Mouse (Mus musculus) kidney, adult 2 months (tissue): Measurements from ENCODE around the gene Rbfox1. TPM values are rescaled to one million over a fixed set of nuclear protein-coding genes. Genes with fewer than 3 reads are reported as not detected.

Experiments used
- DNase-seq: peaks from one replicate; pipeline ENCODE4 v3.0.0; 2021
- H3K27ac ChIP-seq: fragments of 200-500 bp; 2 replicates; pipeline ENCODE4 v1.5.1; 2012; ENCODE audit warnings: low read depth, low read length, control low read depth, inconsistent platforms; ENCODE audit not compliant: insufficient read depth
- H3K27me3 ChIP-seq: fragments of 200-500 bp; replicated peaks from 2 replicates; pipeline ENCODE4 v1.6.1; 2012; ENCODE audit warnings: mild to moderate bottlenecking, moderate library complexity, low read length, inconsistent platforms; ENCODE audit not compliant: control insufficient read depth, insufficient read depth
- H3K36me3 ChIP-seq: fragments of 200-500 bp; 2 replicates; pipeline ENCODE4 v1.6.1; 2012; ENCODE audit warnings: mild to moderate bottlenecking, moderate library complexity, low read length, inconsistent platforms; ENCODE audit not compliant: control insufficient read depth, insufficient read depth
- H3K4me1 ChIP-seq: fragments of 200-500 bp; 2 replicates; pipeline ENCODE4 v1.6.1; 2011; ENCODE audit warnings: low read length; ENCODE audit not compliant: control insufficient read depth, insufficient read depth
- H3K4me3 ChIP-seq: fragments of 200-500 bp; 2 replicates; pipeline ENCODE4 v1.5.1; 2011; ENCODE audit warnings: mild to moderate bottlenecking, low read depth, low read length, control low read depth; ENCODE audit not compliant: insufficient read depth
- CTCF ChIP-seq: fragments of 200-500 bp; conservative IDR thresholded peaks from 2 replicates; pipeline ENCODE4 v1.5.1; 2011; ENCODE audit warnings: low read depth, mild to moderate bottlenecking, control low read depth, low read length, moderate library complexity, mixed read lengths; ENCODE audit not compliant: insufficient read depth, insufficient read length
- POLR2A ChIP-seq: fragments of 200-500 bp; IDR thresholded peaks from one replicate; pipeline ENCODE4 v1.6.1; 2011; ENCODE audit warnings: low read depth, low read length, control low read depth
- WGBS: fragments of 180-500 bp; shearing (Covaris S2); methylation state at CpG from one replicate; pipeline ENCODE4 v1.1.7; 2018; 5-methylcytosine and 5-hydroxymethylcytosine counted together
- polyA plus RNA-seq: library from polyadenylated mRNA; depleted of rRNA; stranded (reverse); fragments of >200 nt; gene quantifications from 2 replicates; pipeline ENCODE4 v1.2.3, GENCODE M21; 2012

Rbfox1 gene
- polyA plus RNA-seq, 1 experiment = 4.2 TPM

GRCm38 (mm10) chr16:6584700-6585099, 699.5 kb downstream of the Rbfox1 start:
- no peaks in the 10 kb centered on the region for H3K27me3 ChIP-seq
- TF ChIP-seq POLR2A (no peak), CTCF (no peak)
- no peaks in the 10 kb centered on the region for H3K36me3 ChIP-seq
- H3K4me1 ChIP-seq = no peaks in the 10 kb centered on the region
- no peak overlapping the region for H3K27ac ChIP-seq
- DNase-seq = no peak
- 91% methylated on average over 2 of the region's 2 CpGs for WGBS
- no peak overlapping the region for H3K4me3 ChIP-seq

GRCm38 (mm10) chr16:6585204-6585603, 700.0 kb downstream of the Rbfox1 start:
- 97% methylated on average over 1 of the region's 1 CpGs for WGBS
- DNase-seq = no peak

GRCm38 (mm10) chr16:6616526-6616925, 731.4 kb downstream of the Rbfox1 start:
- Histone ChIP-seq H3K27ac (no peak overlapping the region), H3K4me3 (no peak overlapping the region), H3K36me3 (no peaks in the 10 kb centered on the region), H3K4me1 (no peaks in the 10 kb centered on the region), H3K27me3 (no peaks in the 10 kb centered on the region)
- DNase-seq = no peak
- TF ChIP-seq CTCF (no peak), POLR2A (no peak)
- WGBS = 67% methylated on average over 1 of the region's 1 CpGs

More at GRCm38 (mm10) chr16:6585204-6585603, 700.0 kb downstream of the Rbfox1 start:
- Histone ChIP-seq H3K4me1 (no peaks in the 10 kb centered on the region), H3K27ac (no peak overlapping the region), H3K27me3 (no peaks in the 10 kb centered on the region), H3K36me3 (no peaks in the 10 kb centered on the region), H3K4me3 (no peak overlapping the region)
- TF ChIP-seq POLR2A (no peak), CTCF (no peak)

- TF ChIP-seq POLR2A (no peak), CTCF (no peak)
- Histone ChIP-seq H3K36me3 (no peaks in the 10 kb centered on the region), H3K4me1 (no peaks in the 10 kb centered on the region), H3K27me3 (no peaks in the 10 kb centered on the region), H3K4me3 (no peak overlapping the region), H3K27ac (no peak overlapping the region)
- no peak for DNase-seq
- WGBS = 60% methylated on average over 1 of the region's 1 CpGs
Observed at GRCm38 (mm10) chr16:6640330-6640729, 755.2 kb downstream of the Rbfox1 start.

GRCm38 (mm10) chr16:6646941-6647340, 761.8 kb downstream of the Rbfox1 start:
- Histone ChIP-seq H3K36me3 (no peaks in the 10 kb centered on the region), H3K4me3 (no peak overlapping the region), H3K27ac (no peak overlapping the region), H3K4me1 (no peaks in the 10 kb centered on the region), H3K27me3 (no peaks in the 10 kb centered on the region)
- 76% methylated on average over 5 of the region's 5 CpGs for WGBS
- DNase-seq = no peak
- TF ChIP-seq POLR2A (no peak), CTCF (no peak)

GRCm38 (mm10) chr16:6648753-6649152, 763.6 kb downstream of the Rbfox1 start:
- TF ChIP-seq CTCF (no peak), POLR2A (no peak)
- Histone ChIP-seq H3K4me1 (no peaks in the 10 kb centered on the region), H3K4me3 (no peak overlapping the region), H3K36me3 (no peaks in the 10 kb centered on the region), H3K27ac (no peak overlapping the region), H3K27me3 (no peaks in the 10 kb centered on the region)
- no peak for DNase-seq
- 75% methylated on average over 1 of the region's 1 CpGs for WGBS

GRCm38 (mm10) chr16:6658594-6658993, 773.4 kb downstream of the Rbfox1 start:
- TF ChIP-seq CTCF (no peak), POLR2A (no peak)
- H3K4me1 ChIP-seq = no peaks in the 10 kb centered on the region
- no peaks in the 10 kb centered on the region for H3K36me3 ChIP-seq
- no peaks in the 10 kb centered on the region for H3K27me3 ChIP-seq
- 68% methylated on average over 2 of the region's 2 CpGs for WGBS
- H3K4me3 ChIP-seq = no peak overlapping the region
- H3K27ac ChIP-seq = no peak overlapping the region
- DNase-seq = no peak
